Mouse (Mus musculus): ENCODE data around the gene Pde3a.

The Pde3a gene

GRCm38 (mm10) chr6:141405496-141405895, 156.4 kb downstream of the Pde3a start:
- no peak for DNase-seq

- DNase-seq, result no peak
These were observed 159.7 kb downstream of the Pde3a start for GRCm38 (mm10) chr6:141408758-141409157.

GRCm38 (mm10) chr6:141410836-141411235, 161.8 kb downstream of the Pde3a start:
- DNase-seq, result no peak

GRCm38 (mm10) chr6:141425114-141425513, 176.0 kb downstream of the Pde3a start:
- no peak for DNase-seq

- no peak for DNase-seq
These were observed 179.5 kb downstream of the Pde3a start for GRCm38 (mm10) chr6:141428587-141428986.

GRCm38 (mm10) chr6:141430134-141430533, 181.1 kb downstream of the Pde3a start:
- peak in 1 of 2 experiments; percentile 8 for DNase-seq

GRCm38 (mm10) chr6:141432271-141432974, 183.4 kb downstream of the Pde3a start:
- no peak for DNase-seq

GRCm38 (mm10) chr6:141433917-141434756, 185.1 kb downstream of the Pde3a start:
- no peak for DNase-seq

- DNase-seq, result no peak
These were observed 186.1 kb downstream of the Pde3a start for GRCm38 (mm10) chr6:141435160-141435559.

GRCm38 (mm10) chr6:141439965-141440364, 190.9 kb downstream of the Pde3a start:
- DNase-seq, result no peak

- peak; percentile 13 to 51 for DNase-seq
These were observed 198.5 kb downstream of the Pde3a start for GRCm38 (mm10) chr6:141447547-141447946.

- DNase-seq, result no peak
These were observed 199.8 kb downstream of the Pde3a start for GRCm38 (mm10) chr6:141448886-141449285.

GRCm38 (mm10) chr6:141455335-141455734, 206.3 kb downstream of the Pde3a start:
- DNase-seq, result no peak

- DNase-seq, result no peak
These were observed 207.5 kb downstream of the Pde3a start for GRCm38 (mm10) chr6:141456591-141456990.

GRCm38 (mm10) chr6:141470251-141470650, 221.2 kb downstream of the Pde3a start:
- DNase-seq, result no peak

GRCm38 (mm10) chr6:141474223-141474622, 225.2 kb downstream of the Pde3a start:
- no peak for DNase-seq

- DNase-seq, result no peak
These were observed 225.6 kb downstream of the Pde3a start for GRCm38 (mm10) chr6:141474696-141475095.

- DNase-seq, result no peak
These were observed 236.4 kb downstream of the Pde3a start for GRCm38 (mm10) chr6:141485302-141486021.

GRCm38 (mm10) chr6:141487266-141487665, 238.2 kb downstream of the Pde3a start:
- DNase-seq, result peak in 1 of 2 experiments; percentile 2

GRCm38 (mm10) chr6:141488619-141489018, 239.6 kb downstream of the Pde3a start:
- DNase-seq, result peak; percentile 6 to 56

GRCm38 (mm10) chr6:141494909-141495308, 245.8 kb downstream of the Pde3a start:
- DNase-seq, result no peak

GRCm38 (mm10) chr6:141495634-141496418, 246.8 kb downstream of the Pde3a start:
- no peak for DNase-seq
